Mouse (Mus musculus) CH12.LX (cell line): ENCODE results near the gene Tarbp1. TPM values are rescaled to one million over a fixed set of nuclear protein-coding genes. Genes with fewer than 3 reads are reported as not detected.

ENCODE experiments used
- DNase-seq: peaks from one replicate; pipeline ENCODE4 v3.0.0-alpha.2; 2013; ENCODE audit errors: extremely low read depth
- H3K27ac ChIP-seq: 2 replicates; pipeline ENCODE4 v1.5.1; 2012; ENCODE audit warnings: low read depth, mild to moderate bottlenecking, control low read depth, moderate library complexity; ENCODE audit not compliant: insufficient read depth
- H3K27me3 ChIP-seq: replicated peaks from 2 replicates; pipeline ENCODE3; 2012; ENCODE audit warnings: inconsistent platforms
- H3K36me3 ChIP-seq, 2 experiments: replicated peaks in 1 of 2; 2 replicates each; pipeline versions ENCODE3 to v1.6.1; 2012; ENCODE audit warnings: inconsistent platforms in 1 of 2, low read length in 1 of 2, mild to moderate bottlenecking in 1 of 2, mixed read lengths in 1 of 2, moderate library complexity in 1 of 2; ENCODE audit not compliant: control insufficient read depth in 1 of 2, insufficient read depth in 1 of 2
- H3K4me1 ChIP-seq, 2 experiments: 2 replicates each; pipeline ENCODE4 v1.6.1; 2012; ENCODE audit warnings: inconsistent platforms in 1 of 2, moderate library complexity in 1 of 2; ENCODE audit not compliant: insufficient read depth in 2 of 2, control insufficient read depth in 1 of 2
- H3K4me2 ChIP-seq: 2 replicates; pipeline ENCODE4 v1.6.1; 2012; ENCODE audit warnings: low read depth, mild to moderate bottlenecking, control low read depth; ENCODE audit not compliant: poor library complexity, insufficient read depth, severe bottlenecking
- H3K4me3 ChIP-seq, 3 experiments: fragments of 150-350 bp in 1 of 3; sonication (generic) in 1 of 3; replicated peaks in 1 of 3; 2 replicates each; pipeline versions ENCODE3 to v1.5.1; 2011 to 2012; ENCODE audit warnings: low read depth in 2 of 3, low read length in 2 of 3, mild to moderate bottlenecking in 2 of 3, moderate library complexity in 2 of 3, control low read depth in 1 of 3, improper control_type of control experiment in 1 of 3, inconsistent platforms in 1 of 3, mixed read lengths in 1 of 3; ENCODE audit not compliant: poor library complexity in 1 of 3
- H3K79me2 ChIP-seq: replicated peaks from 2 replicates; pipeline ENCODE4 v1.6.1; 2012; ENCODE audit warnings: mild to moderate bottlenecking, moderate library complexity; ENCODE audit not compliant: control insufficient read depth, poor library complexity, insufficient read depth, severe bottlenecking; ENCODE audit errors: extremely low read depth
- H3K9ac ChIP-seq: 2 replicates; pipeline ENCODE4 v1.6.1; 2012; ENCODE audit warnings: low read depth, mild to moderate bottlenecking, control low read depth, moderate library complexity; ENCODE audit not compliant: insufficient read depth
- H3K9me3 ChIP-seq: replicated peaks from 2 replicates; pipeline ENCODE3; 2012; ENCODE audit warnings: low read length, inconsistent platforms, mixed read lengths
- BHLHE40 ChIP-seq: IDR thresholded peaks from 2 replicates; pipeline ENCODE4 v1.6.1; 2011; ENCODE audit warnings: mild to moderate bottlenecking, low read depth, low read length, improper control_type of control experiment
- CHD1 ChIP-seq: IDR thresholded peaks from 2 replicates; pipeline ENCODE4 v1.6.1; 2012; ENCODE audit warnings: low read depth, low read length, improper control_type of control experiment, inconsistent platforms
- CHD2 ChIP-seq: IDR thresholded peaks from 2 replicates; pipeline ENCODE4 v1.6.1; 2011; ENCODE audit warnings: low read length, improper control_type of control experiment
- CTCF ChIP-seq, 2 experiments: IDR thresholded peaks in 1 of 2; conservative IDR thresholded peaks in 1 of 2; 2 replicates each; pipeline ENCODE4 v1.5.1; 2011 to 2012; ENCODE audit warnings: low read depth in 2 of 2, low read length in 2 of 2, improper control_type of control experiment in 1 of 2, inconsistent platforms in 1 of 2, mild to moderate bottlenecking in 1 of 2, moderate library complexity in 1 of 2
- E2F4 ChIP-seq: IDR thresholded peaks from 2 replicates; pipeline ENCODE4 v1.6.1; 2011; ENCODE audit warnings: low read depth, low read length, improper control_type of control experiment; ENCODE audit not compliant: insufficient replicate concordance
- ELF1 ChIP-seq: IDR thresholded peaks from 2 replicates; pipeline ENCODE4 v1.6.1; 2014; ENCODE audit warnings: low read depth, mild to moderate bottlenecking, inconsistent platforms, low read length, improper control_type of control experiment
- EP300 ChIP-seq: IDR thresholded peaks from 2 replicates; pipeline ENCODE4 v1.6.1; 2011; ENCODE audit warnings: low read length, improper control_type of control experiment
- ETS1 ChIP-seq: conservative IDR thresholded peaks from 2 replicates; pipeline ENCODE4 v1.6.1; 2012; ENCODE audit warnings: low read depth, mild to moderate bottlenecking, inconsistent platforms, low read length, improper control_type of control experiment, moderate library complexity
- GABPA ChIP-seq: IDR thresholded peaks from 2 replicates; pipeline ENCODE4 v1.6.1; 2012; ENCODE audit warnings: low read depth, low read length, improper control_type of control experiment, inconsistent platforms; ENCODE audit not compliant: insufficient replicate concordance
- HCFC1 ChIP-seq: IDR thresholded peaks from 2 replicates; pipeline ENCODE4 v1.6.1; 2012; ENCODE audit warnings: low read depth, mild to moderate bottlenecking, inconsistent platforms, low read length, improper control_type of control experiment
- IRF4 ChIP-seq: IDR thresholded peaks from 2 replicates; pipeline ENCODE4 v1.6.1; 2014; ENCODE audit warnings: low read depth, mild to moderate bottlenecking, inconsistent platforms, low read length, improper control_type of control experiment
- JUN ChIP-seq: IDR thresholded peaks from 2 replicates; pipeline ENCODE4 v1.6.1; 2011; ENCODE audit warnings: low read depth, mild to moderate bottlenecking, low read length, improper control_type of control experiment, moderate library complexity; ENCODE audit not compliant: insufficient read depth
- JUND ChIP-seq: conservative IDR thresholded peaks from 2 replicates; pipeline ENCODE4 v1.6.1; 2011; ENCODE audit warnings: low read depth, low read length, improper control_type of control experiment
- KAT2A ChIP-seq: IDR thresholded peaks from 2 replicates; pipeline ENCODE4 v1.6.1; 2012; ENCODE audit warnings: low read length, improper control_type of control experiment, inconsistent platforms; ENCODE audit not compliant: insufficient replicate concordance
- MAFK ChIP-seq: IDR thresholded peaks from 2 replicates; pipeline ENCODE4 v1.6.1; 2011; ENCODE audit warnings: low read length, improper control_type of control experiment; ENCODE audit not compliant: insufficient replicate concordance
- MAX ChIP-seq: IDR thresholded peaks from 2 replicates; pipeline ENCODE4 v1.6.1; 2011; ENCODE audit warnings: low read length, improper control_type of control experiment
- MAZ ChIP-seq: IDR thresholded peaks from 2 replicates; pipeline ENCODE4 v1.6.1; 2012; ENCODE audit warnings: low read depth, mild to moderate bottlenecking, inconsistent platforms, low read length, improper control_type of control experiment, moderate library complexity
- MEF2A ChIP-seq: IDR thresholded peaks from 2 replicates; pipeline ENCODE4 v1.6.1; 2014; ENCODE audit warnings: low read depth, mild to moderate bottlenecking, inconsistent platforms, low read length, improper control_type of control experiment, borderline replicate concordance
- MXI1 ChIP-seq: IDR thresholded peaks from 2 replicates; pipeline ENCODE4 v1.6.1; 2011; ENCODE audit warnings: mild to moderate bottlenecking, low read depth, low read length, improper control_type of control experiment
- MYC ChIP-seq: IDR thresholded peaks from 2 replicates; pipeline ENCODE4 v1.6.1; 2011; ENCODE audit warnings: low read depth, mild to moderate bottlenecking, improper control_type of control experiment, low read length
- NELFE ChIP-seq: IDR thresholded peaks from 2 replicates; pipeline ENCODE4 v1.6.1; 2011; ENCODE audit warnings: low read depth, low read length, improper control_type of control experiment
- NRF1 ChIP-seq: IDR thresholded peaks from 2 replicates; pipeline ENCODE4 v1.6.1; 2014; ENCODE audit warnings: low read depth, mild to moderate bottlenecking, inconsistent platforms, low read length, improper control_type of control experiment, moderate library complexity
- PAX5 ChIP-seq: IDR thresholded peaks from 2 replicates; pipeline ENCODE4 v1.6.1; 2012; ENCODE audit warnings: low read length, inconsistent platforms, mixed read lengths
- POLR2A ChIP-seq: IDR thresholded peaks from 2 replicates; pipeline ENCODE4 v1.6.1; 2011; ENCODE audit warnings: low read depth, mild to moderate bottlenecking, improper control_type of control experiment, low read length
- POLR2AphosphoS2 ChIP-seq: IDR thresholded peaks from 2 replicates; pipeline ENCODE4 v1.6.1; 2011; ENCODE audit warnings: low read depth, low read length, improper control_type of control experiment
- RAD21 ChIP-seq: IDR thresholded peaks from 2 replicates; pipeline ENCODE4 v1.6.1; 2011; ENCODE audit warnings: low read depth, mild to moderate bottlenecking, low read length, improper control_type of control experiment, moderate library complexity
- RCOR1 ChIP-seq: conservative IDR thresholded peaks from 2 replicates; pipeline ENCODE4 v1.6.1; 2012; ENCODE audit warnings: low read depth, mild to moderate bottlenecking, inconsistent platforms, low read length, improper control_type of control experiment
- SIN3A ChIP-seq: IDR thresholded peaks from 2 replicates; pipeline ENCODE4 v1.6.1; 2012; ENCODE audit warnings: low read length, improper control_type of control experiment, inconsistent platforms
- SMC3 ChIP-seq: IDR thresholded peaks from 2 replicates; pipeline ENCODE4 v1.6.1; 2011; ENCODE audit warnings: low read depth, low read length, improper control_type of control experiment
- TBP ChIP-seq: conservative IDR thresholded peaks from 2 replicates; pipeline ENCODE4 v1.6.1; 2011; ENCODE audit warnings: low read depth, low read length, improper control_type of control experiment
- TCF12 ChIP-seq: IDR thresholded peaks from 2 replicates; pipeline ENCODE4 v1.6.1; 2014; ENCODE audit warnings: low read depth, mild to moderate bottlenecking, inconsistent platforms, low read length, improper control_type of control experiment
- UBTF ChIP-seq: IDR thresholded peaks from 2 replicates; pipeline ENCODE4 v1.6.1; 2012; ENCODE audit warnings: low read depth, mild to moderate bottlenecking, inconsistent platforms, low read length, improper control_type of control experiment, moderate library complexity
- USF1 ChIP-seq: IDR thresholded peaks from 2 replicates; pipeline ENCODE4 v1.6.1; 2014; ENCODE audit warnings: low read depth, mild to moderate bottlenecking, inconsistent platforms, low read length, improper control_type of control experiment
- USF2 ChIP-seq: conservative IDR thresholded peaks from 2 replicates; pipeline ENCODE4 v1.6.1; 2011; ENCODE audit warnings: low read depth, low read length, improper control_type of control experiment
- ZC3H11A ChIP-seq: IDR thresholded peaks from 2 replicates; pipeline ENCODE4 v1.6.1; 2012; ENCODE audit warnings: low read depth, mild to moderate bottlenecking, inconsistent platforms, low read length, improper control_type of control experiment
- ZKSCAN1 ChIP-seq: IDR thresholded peaks from 2 replicates; pipeline ENCODE4 v1.6.1; 2012; ENCODE audit warnings: low read depth, inconsistent platforms, low read length, improper control_type of control experiment, borderline replicate concordance
- ZMIZ1 ChIP-seq: IDR thresholded peaks from 2 replicates; pipeline ENCODE4 v1.6.1; 2012; ENCODE audit warnings: low read depth, mild to moderate bottlenecking, inconsistent platforms, low read length, improper control_type of control experiment
- ZNF384 ChIP-seq: IDR thresholded peaks from 2 replicates; pipeline ENCODE4 v1.6.1; 2012; ENCODE audit warnings: low read depth, low read length, improper control_type of control experiment, inconsistent platforms
- dilution Hi-C: fragments of 300-500 bp; cut with MboI; formaldehyde crosslinking; loops from 2 replicates; pipeline ENCODE4 v1.14.3; 2020; ENCODE audit warnings: low sequenced_read_pairs; ENCODE audit not compliant: extremely low pct_unique_long_range_greater_than_20kb, extremely low pct_ligation_motif_present
- in situ Hi-C: fragments of 300-500 bp; cut with MboI; formaldehyde crosslinking; loops from 3 replicates; pipeline ENCODE4 v1.14.3; 2019; ENCODE audit warnings: low sequenced_read_pairs, low pct_ligation_motif_present, low pct_unique_long_range_greater_than_20kb, mixed read lengths
- polyA plus RNA-seq: library from polyadenylated mRNA; unstranded; fragments of >175 nt; gene quantifications from 2 replicates; pipeline ENCODE4 v1.2.1, GENCODE M21; 2012; ENCODE audit warnings: low read depth; ENCODE audit not compliant: insufficient read length
- total RNA-seq, 2 experiments: library from RNA; depleted of rRNA; stranded (reverse); fragments of 300-350 nt in 1 of 2; fragments of >200 nt in 1 of 2; gene quantifications; 2 replicates each; pipeline ENCODE4 v1.2.3; 2012 to 2014

Gene Tarbp1
- total and polyA plus RNA-seq, 3 experiments, result 10.3 to 10.7 (median 10.4) TPM

DNA sequence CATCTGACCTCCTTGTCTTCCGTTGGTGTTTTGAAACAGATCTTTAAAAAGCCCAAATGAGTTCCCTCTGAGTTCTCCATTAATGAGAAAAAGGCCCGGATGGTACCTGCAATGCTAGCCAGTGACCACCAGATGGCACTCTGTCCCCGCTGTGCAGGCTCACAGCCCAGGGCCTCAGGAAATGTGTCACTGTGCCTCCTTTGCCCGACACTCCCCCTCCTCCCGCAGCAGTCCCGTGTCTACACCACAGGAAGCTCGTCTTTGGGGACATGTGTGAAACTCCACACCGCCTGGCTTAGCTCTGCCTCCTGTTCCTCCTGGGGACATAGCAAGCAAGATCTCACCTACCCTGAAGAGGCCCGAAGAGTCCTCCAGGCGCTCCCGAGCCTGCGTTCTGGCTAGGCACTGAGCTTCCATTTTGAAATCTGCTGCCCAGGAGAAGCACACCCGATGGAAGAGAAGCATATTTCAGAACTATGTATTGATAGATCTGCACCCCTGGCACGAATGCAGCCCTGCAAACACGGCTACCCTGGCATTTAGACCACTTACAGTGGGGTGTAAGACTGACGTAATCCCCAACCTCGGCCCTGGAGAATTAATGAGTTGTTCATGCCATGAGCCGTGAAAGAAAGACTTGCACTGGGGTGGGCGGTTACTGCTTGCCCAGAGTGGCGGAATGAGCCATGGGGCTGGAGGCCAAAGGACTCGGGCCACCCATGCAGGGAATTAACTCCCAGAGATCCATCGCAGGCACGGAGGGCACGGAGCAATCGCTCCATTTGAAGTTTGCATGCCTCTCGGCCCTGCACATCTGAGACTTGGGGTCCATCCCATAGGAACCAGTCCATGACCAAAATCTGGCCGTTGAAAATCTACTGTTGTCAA, 22.9 kb upstream of the Tarbp1 start:
- no peaks in the 10 kb centered on the region for H3K9me3 ChIP-seq
- H3K27me3 ChIP-seq, result no peaks in the 10 kb centered on the region
- no peaks in the 10 kb centered on the region for H3K36me3 ChIP-seq
- in situ Hi-C loops, result loop anchor here (5.0 to 25.0 kb wide), 6 partner anchors 85 to 640 kb away; no protein-coding TSS in a partner anchor
- H3K4me1 ChIP-seq, result peaks cover 18 to 29% of the 10 kb centered on the region in 2 experiments
- peak overlapping the region in 2 of 3 experiments; percentile 2 to 11 for H3K4me3 ChIP-seq
- H3K4me2 ChIP-seq, result peak overlapping the region; percentile 33
- H3K79me2 ChIP-seq, result no peaks in the 10 kb centered on the region
- 0 out of 2 replicates have a peak overlapping the region, but pooled peaks have one; percentile 17 for H3K9ac ChIP-seq
- dilution Hi-C loops, result loop anchor here (25.0 kb wide), 1 partner anchor 415 kb away; no protein-coding TSS in a partner anchor
- no peak overlapping the region for H3K27ac ChIP-seq
- peak; percentile 87 for DNase-seq
- TF ChIP-seq JUN, result no peak
- peak; percentile 90 for TF ChIP-seq BHLHE40
- no peak for TF ChIP-seq USF1
- TF ChIP-seq TCF12, result peak; percentile 61; the same call in 1 of the 2 replicates
- TF ChIP-seq ZC3H11A, result peak; percentile 99
- no peak for TF ChIP-seq MAX
- peak; percentile 76 for TF ChIP-seq IRF4
- TF ChIP-seq CHD2, result no peak
- peak; percentile 47 for TF ChIP-seq MEF2A
- 0 out of 2 replicates have a peak, but pooled peaks have one; percentile 33 for TF ChIP-seq NELFE
- peak; percentile 61 for TF ChIP-seq ETS1
- no peak for TF ChIP-seq POLR2A
- no peak for TF ChIP-seq PAX5
- TF ChIP-seq POLR2AphosphoS2, result no peak
- no peak for TF ChIP-seq EP300
- TF ChIP-seq KAT2A, result no peak
- TF ChIP-seq MAFK, result no peak
- TF ChIP-seq ZMIZ1, result no peak
- peak; percentile 72 for TF ChIP-seq SIN3A
- no peak for TF ChIP-seq TBP
- TF ChIP-seq MAZ, result peak; percentile 79; the same call in 1 of the 2 replicates
- no peak for TF ChIP-seq USF2
- TF ChIP-seq RCOR1, result no peak
- TF ChIP-seq CHD1, result no peak
- no peak for TF ChIP-seq E2F4
- no peak; the same call in none of the 2 replicates for TF ChIP-seq RAD21
- peak; percentile 93 to 98 for TF ChIP-seq CTCF (conservative IDR thresholded peaks at IDR 0.05 in 1 of 2, IDR thresholded peaks at IDR 0.05 in 1 of 2; ENCODE audit: low read depth in 2 of 2, low read length in 2 of 2)
- peak; percentile 100 for TF ChIP-seq SMC3
- no peak for TF ChIP-seq ZNF384
- TF ChIP-seq ZKSCAN1, result no peak
- no peak for TF ChIP-seq GABPA
- 0 out of 2 replicates have a peak, but pooled peaks have one; percentile 27 for TF ChIP-seq MYC
- peak; percentile 46; the same call in 1 of the 2 replicates for TF ChIP-seq ELF1
- TF ChIP-seq MXI1, result no peak
- no peak for TF ChIP-seq JUND
- peak; percentile 50; the same call in 1 of the 2 replicates for TF ChIP-seq HCFC1
- TF ChIP-seq UBTF, result no peak
- TF ChIP-seq NRF1, result no peak
